16 mouse cellular contexts compared by ENCODE assay signal in the genomic region with DNA sequence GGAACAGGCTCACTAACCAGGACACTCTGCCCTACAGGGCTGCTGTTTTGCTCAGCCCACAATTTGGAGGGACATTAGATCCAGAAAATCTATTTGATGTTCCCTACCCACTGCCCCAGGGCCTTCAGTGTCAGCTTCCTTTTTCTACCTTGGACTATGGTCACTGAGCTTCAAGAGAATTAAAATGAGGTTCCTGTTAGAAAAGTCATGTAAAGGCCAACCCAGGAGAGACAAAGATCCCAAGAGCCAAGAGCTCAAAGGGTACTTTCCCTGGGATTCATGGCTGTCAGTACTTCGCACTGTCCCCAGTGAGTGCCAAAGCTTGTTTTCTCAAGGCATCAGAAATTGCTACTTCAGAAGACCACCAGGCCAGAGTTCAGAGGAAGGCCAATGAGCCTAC. TPM values are rescaled to one million over a fixed set of nuclear protein-coding genes. Genes with fewer than 3 reads are reported as not detected.
DNase-seq lines count a peak whose midpoint lies in the region; ATAC-seq and TF ChIP-seq lines count a peak whose summit lies in the region.
"Had no signal": no experiment of that assay in that cellular context is flagged by ENCODE, and none has a peak within 500 bp of the region (broad histone marks: within the 10 kb centered on the region; RNA-seq: fewer than 3 reads in every experiment).

No protein-coding gene starts in this region.

- ATAC-seq in cerebellum, adult (ENCODE audit: insufficient number of reproducible peaks, low FRiP score, low TSS enrichment) = no peak

- DNase-seq in embryonic facial prominence, embryonic 10.5 days (ENCODE audit: low spot score) = no peak
- peak; percentile 82 for DNase-seq in kidney, adult 9 months
- no peak for DNase-seq in limb, embryonic 10.5 days (ENCODE audit: low spot score)
- DNase-seq in thymus, postnatal 10 days (ENCODE audit: low spot score in 2 of 2) = no peak
- no peak for DNase-seq in cerebellum, postnatal 10 days
- DNase-seq: adrenal gland, postnatal 14 days; cerebellum, adult 2 months; heart, postnatal 36 days; right cerebral cortex, adult 18-20 months; thymus, postnatal 25 days had no signal

- 0 out of 2 replicates have a peak overlapping the region, but pooled peaks have one; percentile 11 for H3K27ac ChIP-seq in bone marrow macrophage, adult 2 months (ENCODE audit: insufficient read depth, low read depth, low read length)
- peak overlapping the region; percentile 83; the same call in 1 of the 2 replicates for H3K27ac ChIP-seq in embryonic facial prominence, embryonic 10.5 days (replicated peaks)
- peak overlapping the region; percentile 92 for H3K27ac ChIP-seq in limb, embryonic 10.5 days
- H3K27ac ChIP-seq: forebrain, embryonic 12.5 days; hindbrain, embryonic 15.5 days; macrophage; midbrain, embryonic 10.5 days had no signal

- peaks cover 25% of the 10 kb centered on the region for H3K36me3 ChIP-seq in embryonic facial prominence, embryonic 10.5 days (replicated peaks)
- H3K36me3 ChIP-seq in limb, embryonic 10.5 days = peaks cover 57% of the 10 kb centered on the region
- H3K36me3 ChIP-seq: forebrain, embryonic 12.5 days; hindbrain, embryonic 15.5 days; midbrain, embryonic 10.5 days had no signal

- H3K9me3 ChIP-seq in embryonic facial prominence, embryonic 10.5 days = no peaks in the 10 kb centered on the region
- H3K9me3 ChIP-seq in limb, embryonic 10.5 days (replicated peaks) = 0 out of 2 replicates have a peak, but pooled peaks cover 2% of the 10 kb centered on the region
- H3K9me3 ChIP-seq: forebrain, embryonic 12.5 days; hindbrain, embryonic 15.5 days; midbrain, embryonic 10.5 days had no signal

- WGBS in embryonic facial prominence, embryonic 10.5 days = 96% methylated on average over 1 of the region's 1 CpGs
- 97% methylated on average over 1 of the region's 1 CpGs for WGBS in limb, embryonic 10.5 days

- H3K4me3 ChIP-seq in bone marrow macrophage, adult 2 months (ENCODE audit: insufficient read depth, low read length) = no peak overlapping the region
- no peak overlapping the region for H3K4me3 ChIP-seq in embryonic facial prominence, embryonic 10.5 days
- no peak overlapping the region for H3K4me3 ChIP-seq in limb, embryonic 10.5 days
- H3K4me3 ChIP-seq: forebrain, embryonic 12.5 days; hindbrain, embryonic 15.5 days; midbrain, embryonic 10.5 days had no signal

- no peak for TF ChIP-seq POLR2A in bone marrow macrophage, adult 2 months (IDR thresholded peaks at IDR 0.05; ENCODE audit: borderline replicate concordance, low read depth, low read length)

- H3K27me3 ChIP-seq in embryonic facial prominence, embryonic 10.5 days (replicated peaks; ENCODE audit: low read depth, poor library complexity, severe bottlenecking) = no peaks in the 10 kb centered on the region
- H3K27me3 ChIP-seq in limb, embryonic 10.5 days (ENCODE audit: low read depth, poor library complexity, severe bottlenecking) = no peaks in the 10 kb centered on the region
- H3K27me3 ChIP-seq: forebrain, embryonic 12.5 days; hindbrain, embryonic 15.5 days had no signal

- TF ChIP-seq CTCF in bone marrow macrophage, adult 2 months (IDR thresholded peaks at IDR 0.05; ENCODE audit: low read depth, low read length) = no peak

- peaks cover 69% of the 10 kb centered on the region for H3K4me1 ChIP-seq in bone marrow macrophage, adult 2 months (ENCODE audit: control insufficient read depth, insufficient read depth, low read length)
- H3K4me1 ChIP-seq in embryonic facial prominence, embryonic 10.5 days = peaks cover 46% of the 10 kb centered on the region
- peaks cover 75% of the 10 kb centered on the region for H3K4me1 ChIP-seq in limb, embryonic 10.5 days

RNA-seq across cellular contexts. Expression of gene Mertk, which starts 17.2 kb away (rescaled TPM):
- polyA plus RNA-seq in bone marrow macrophage, adult 2 months (2012; ENCODE audit: insufficient read depth, insufficient read length, missing spikeins) = 52.5 and 53.2 TPM in 2 replicates
- polyA plus RNA-seq in embryonic facial prominence, embryonic 10.5 days (2016; fragmentation: Nextera tagmentation; extraction: Ambion mirVana) = 9.3 and 12.2 TPM in 2 replicates
- 14.5 and 22.3 TPM in 2 replicates for polyA plus RNA-seq in limb, embryonic 10.5 days (2016; fragmentation: Nextera tagmentation; extraction: Ambion mirVana)

RNA-seq across cellular contexts. Expression of gene Anapc1, which starts 28.8 kb away (rescaled TPM):
- 57.0 and 61.1 TPM in 2 replicates for polyA plus RNA-seq in bone marrow macrophage, adult 2 months (2012; ENCODE audit: insufficient read depth, insufficient read length, missing spikeins)
- 83.1 and 93.4 TPM in 2 replicates for polyA plus RNA-seq in embryonic facial prominence, embryonic 10.5 days (2016; fragmentation: Nextera tagmentation; extraction: Ambion mirVana)
- 85.7 and 96.3 TPM in 2 replicates for polyA plus RNA-seq in limb, embryonic 10.5 days (2016; fragmentation: Nextera tagmentation; extraction: Ambion mirVana)

Comparison
In these comparisons a context has a peak if more than half of its experiments do, and no peak if none do; other contexts are left out.
1. H3K27ac ChIP-seq: peak in every context shown above with its lines; median percentile 92 in limb, embryonic 10.5 days; 83 in embryonic facial prominence, embryonic 10.5 days; 11 in bone marrow macrophage, adult 2 months.